Mouse (Mus musculus) embryonic facial prominence, embryonic 10.5 days (tissue): ENCODE measurements at regions not wholly inside any gene's neighbourhood (a gene's known extent, or its start where the extent isn't known, plus 50 kb on each side); places are given as distances from the start of the nearest gene placed in this dataset.

Experiments used
- DNase-seq: peaks from one replicate; pipeline ENCODE4 v3.0.0-alpha.2; 2017; ENCODE audit warnings: low spot score
- H3K27ac ChIP-seq: fragments of 300-500 bp; sonication (generic); replicated peaks from 2 replicates; pipeline ENCODE4 v1.5.1; 2016; ENCODE audit warnings: mild to moderate bottlenecking
- H3K27me3 ChIP-seq: fragments of 300-500 bp; sonication (generic); replicated peaks from 2 replicates; pipeline ENCODE4 v1.6.1; 2016; ENCODE audit warnings: low read depth, mild to moderate bottlenecking; ENCODE audit not compliant: poor library complexity, severe bottlenecking
- H3K36me3 ChIP-seq: fragments of 300-500 bp; sonication (generic); replicated peaks from 2 replicates; pipeline ENCODE4 v1.6.1; 2016; ENCODE audit warnings: mild to moderate bottlenecking, moderate library complexity
- H3K4me1 ChIP-seq: fragments of 300-500 bp; sonication (generic); 2 replicates; pipeline ENCODE4 v1.6.1; 2016
- H3K4me3 ChIP-seq: fragments of 300-500 bp; sonication (generic); 2 replicates; pipeline ENCODE4 v1.5.1; 2016; ENCODE audit warnings: mild to moderate bottlenecking, moderate library complexity
- H3K9me3 ChIP-seq: fragments of 300-500 bp; sonication (generic); 2 replicates; pipeline ENCODE4 v1.6.1; 2016; ENCODE audit warnings: mild to moderate bottlenecking
- WGBS: fragments of 180-500 bp; shearing (Covaris S2); methylation state at CpG from one replicate; pipeline ENCODE4 v1.1.7; 2016; 5-methylcytosine and 5-hydroxymethylcytosine counted together

DNA sequence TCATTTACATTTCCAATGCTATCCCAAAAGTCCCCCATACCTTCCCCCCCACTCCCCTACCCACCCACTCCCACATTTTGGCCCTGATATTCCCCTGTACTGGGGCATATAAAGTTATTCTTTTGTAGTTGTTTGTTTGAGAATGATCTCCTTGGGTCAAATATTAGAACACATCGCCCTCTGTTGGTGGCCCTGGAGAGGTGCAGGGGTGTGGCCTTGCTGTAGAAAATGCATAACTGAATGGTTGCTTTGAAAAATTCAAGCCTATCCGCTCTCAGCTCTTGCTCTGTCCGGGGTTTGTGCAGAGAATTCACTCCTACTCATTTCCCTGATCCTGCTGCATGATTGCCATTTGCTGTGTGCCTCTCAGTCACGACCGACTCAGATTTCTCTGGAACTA is 336.4 kb upstream of the Epha6 start:
- Histone ChIP-seq H3K4me3 (no peak overlapping the region), H3K4me1 (no peaks in the 10 kb centered on the region), H3K27me3 (no peaks in the 10 kb centered on the region), H3K36me3 (no peaks in the 10 kb centered on the region), H3K27ac (no peak overlapping the region), H3K9me3 (no peaks in the 10 kb centered on the region)
- peak; percentile 22 for DNase-seq
- WGBS = 67% methylated on average over 5 of the region's 5 CpGs
